Mouse (Mus musculus) thymus, postnatal 25 days (tissue): ENCODE data around the gene Gm21860.
"Not testable (repeated sequence)": the region's sequence is repeated elsewhere in the genome, so short reads cannot be mapped to it uniquely, and the experiment has no call there.

Source experiments
- DNase-seq: peaks from one replicate; pipeline ENCODE4 v3.0.0; 2022

The Gm21860 gene

DNA sequence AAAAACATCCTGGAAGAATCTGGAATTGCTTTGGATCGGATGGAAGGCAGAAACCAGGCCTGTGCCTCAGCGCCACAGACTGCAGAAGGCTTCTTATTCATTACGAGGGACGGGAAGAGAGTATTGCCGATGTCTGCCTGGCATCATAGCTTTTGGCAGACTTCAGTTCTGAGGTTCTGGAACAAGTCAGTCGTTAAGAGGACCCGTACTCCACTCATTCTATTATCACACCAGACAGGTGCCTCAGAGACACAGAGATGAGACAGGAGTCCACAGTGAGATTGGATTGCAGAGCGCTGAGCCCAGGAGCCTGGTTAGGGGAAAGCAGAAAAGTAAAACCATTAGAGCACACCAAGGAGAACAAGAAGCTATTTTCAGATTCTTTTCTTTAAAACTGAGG is at the start of gene Gm21860:
Gm21860 (minus strand) TSS at position 101 of the 400 bp plus-strand sequence.
- not testable (repeated sequence) for DNase-seq

DNA sequence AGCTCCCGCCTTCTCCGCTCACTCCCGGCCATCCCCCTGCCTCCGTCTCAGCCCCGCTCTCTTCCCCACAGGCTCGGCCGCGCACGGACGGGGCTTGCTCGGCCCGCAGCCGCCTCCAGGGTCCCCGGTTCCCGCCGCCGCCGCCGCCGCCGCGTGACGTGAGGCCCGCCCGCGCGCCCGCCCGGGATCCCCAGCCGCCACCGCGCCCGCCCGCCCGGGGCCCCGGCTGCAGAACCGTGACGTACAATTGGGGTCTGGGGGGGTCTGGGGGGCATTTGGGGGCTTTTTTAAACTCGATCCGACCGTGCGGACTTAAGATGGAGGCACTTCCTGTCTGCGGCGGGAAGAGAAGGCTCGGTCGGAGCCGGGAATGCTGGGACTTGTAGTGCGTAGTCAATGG is 29.8 kb upstream of the Gm21860 start, which contains the start of gene Gm47283:
Gm47283 (plus strand) TSS at position 301 of the 400 bp plus-strand sequence.
- not testable (repeated sequence) for DNase-seq

DNA sequence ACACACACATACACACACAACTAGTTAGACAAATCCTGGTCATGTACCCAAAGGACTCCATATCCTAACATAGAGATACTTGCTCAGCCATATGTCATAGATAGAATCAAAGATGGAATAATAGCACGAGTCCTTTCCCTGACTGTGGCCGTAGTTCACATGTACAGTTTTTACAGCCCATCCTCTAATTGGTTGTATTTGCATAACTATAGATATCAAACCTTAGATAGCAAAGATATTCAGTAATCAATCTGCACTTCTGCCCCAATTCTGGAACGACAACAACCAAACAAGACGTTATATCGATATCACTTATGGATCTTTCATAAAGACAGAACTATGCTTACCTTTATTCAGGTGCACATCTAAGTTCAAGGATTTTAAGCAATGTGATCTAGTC is 9.4 kb downstream of the Gm21860 start:
- DNase-seq = not testable (repeated sequence)

DNA sequence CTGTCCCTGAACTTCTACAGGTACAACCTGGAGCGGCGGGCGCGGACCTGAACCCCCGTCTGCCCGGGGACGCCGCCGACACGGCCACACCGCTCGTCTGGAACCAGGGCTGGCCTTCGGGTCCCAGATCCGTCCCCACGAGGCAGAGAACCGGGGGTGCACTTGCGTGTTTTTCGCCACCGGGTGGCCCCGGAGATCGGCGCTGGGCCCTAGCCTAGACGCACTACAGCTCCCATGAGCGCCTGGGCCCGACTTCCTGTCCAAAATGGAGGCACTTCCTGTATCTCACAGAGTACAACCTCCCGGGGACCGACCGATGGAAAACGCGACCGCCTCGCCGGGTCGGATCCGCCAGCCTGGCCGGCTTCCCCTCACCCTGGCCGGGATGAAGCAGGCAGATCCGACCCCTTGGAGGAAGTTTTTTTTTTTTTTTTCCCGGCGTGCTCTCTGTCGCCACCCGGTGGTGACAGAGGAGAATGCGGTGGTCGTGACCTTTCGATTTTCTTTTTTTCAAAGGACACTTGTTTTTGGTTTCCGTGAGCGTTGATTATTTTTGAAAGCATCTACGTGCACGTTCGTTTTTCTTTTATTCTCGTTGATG is 10.1 kb downstream of the Gm21860 start:
- peak; percentile 96 for DNase-seq

- DNase-seq = peak; percentile 3
Measured at GRCm38 (mm10) chrY:90743811-90744220, 10.8 kb downstream of the Gm21860 start.

DNA sequence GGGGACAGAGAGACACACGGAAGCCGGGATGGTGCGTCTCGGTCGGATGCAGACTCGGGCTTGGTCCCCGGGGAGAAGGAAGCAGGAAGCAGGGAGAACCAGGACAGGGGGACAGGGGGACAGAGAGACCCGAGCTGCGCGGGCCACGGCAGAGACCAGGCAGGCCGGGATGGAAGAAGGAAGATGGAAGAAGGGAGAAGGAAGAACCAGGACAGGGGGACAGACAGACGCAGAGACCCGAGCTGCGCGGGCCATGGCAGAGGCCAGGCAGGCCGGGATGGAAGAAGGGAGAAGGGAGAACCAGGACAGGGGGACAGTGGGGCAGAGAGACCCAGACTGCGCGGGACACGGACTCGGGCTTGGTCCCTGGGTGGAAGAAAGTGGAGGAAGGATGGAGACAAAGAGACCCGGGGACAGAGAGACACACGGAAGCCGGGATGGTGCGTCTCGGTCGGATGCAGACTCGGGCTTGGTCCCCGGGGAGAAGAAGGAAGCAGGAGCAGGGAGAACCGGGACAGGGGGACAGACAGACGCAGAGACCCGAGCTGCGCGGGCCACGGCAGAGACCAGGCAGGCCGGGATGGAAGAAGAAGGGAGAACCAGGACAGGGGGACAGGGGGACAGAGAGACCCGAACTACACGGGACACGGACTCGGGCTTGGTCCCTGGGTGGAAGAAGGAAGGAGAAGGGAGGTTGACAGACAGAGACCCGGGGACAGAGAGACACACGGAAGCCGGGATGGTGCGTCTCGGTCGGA is 11.4 kb downstream of the Gm21860 start:
- DNase-seq = peak; percentile 22

- DNase-seq = peak; percentile 9
Measured at GRCm38 (mm10) chrY:90742261-90743052, 12.2 kb downstream of the Gm21860 start.

DNA sequence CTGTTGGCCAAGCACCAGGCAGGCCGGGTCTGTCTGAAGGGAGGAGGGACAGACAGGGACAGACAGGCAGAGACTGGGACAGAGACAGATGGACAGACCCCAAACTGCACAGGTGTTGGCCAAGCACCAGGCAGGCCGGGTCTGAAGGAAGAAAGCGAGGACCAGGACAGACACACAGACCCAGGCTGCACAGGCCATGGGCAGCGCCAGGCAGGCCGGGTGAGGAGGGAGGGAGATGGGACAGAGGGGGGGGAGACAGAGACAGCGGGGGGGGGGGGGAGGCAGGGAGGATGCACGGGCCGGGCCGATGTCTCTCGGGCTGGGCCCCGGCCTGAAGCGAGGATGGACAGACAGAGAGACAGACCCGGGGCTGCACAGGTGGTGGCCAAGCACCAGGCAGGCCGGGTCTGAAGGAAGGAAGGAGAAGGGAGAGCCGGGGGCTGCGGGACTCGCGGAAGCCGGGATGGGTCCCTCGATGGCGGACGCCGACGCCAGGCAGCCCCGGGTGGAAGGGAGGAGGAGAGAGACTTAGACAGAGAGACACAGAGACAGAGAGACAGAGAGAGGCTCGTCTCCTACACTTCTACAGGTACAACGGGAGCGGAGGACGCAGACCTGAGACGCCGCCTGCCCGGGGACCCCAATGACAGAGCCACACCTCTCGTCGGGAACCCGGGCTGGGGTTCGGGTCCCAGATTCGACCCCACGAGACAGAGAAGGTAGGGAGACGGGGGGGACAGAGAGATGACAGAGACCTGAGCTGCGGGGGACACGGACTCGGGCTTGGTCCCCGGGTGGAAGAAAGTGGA is 13.0 kb downstream of the Gm21860 start:
- peak; percentile 40 for DNase-seq

DNA sequence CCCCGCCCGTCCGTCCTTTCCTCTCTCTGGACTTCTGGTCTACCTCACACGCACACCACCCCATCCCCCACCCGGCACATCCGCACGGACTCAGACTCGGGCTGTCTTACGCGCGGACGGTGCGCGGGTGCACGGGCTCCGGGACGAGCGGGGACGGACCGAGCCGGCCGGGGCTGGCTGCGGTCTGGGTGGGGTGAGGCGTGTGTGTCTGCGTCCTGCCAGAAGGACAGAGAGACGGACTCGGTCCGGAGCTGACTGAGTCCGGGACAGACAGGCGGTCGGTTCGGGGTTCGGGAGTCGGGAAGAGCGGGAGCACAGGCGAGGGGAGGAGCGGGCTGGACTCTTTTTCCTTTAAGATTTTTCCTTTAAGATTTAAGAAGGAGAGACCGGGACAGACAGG is 13.6 kb downstream of the Gm21860 start:
- peak; percentile 17 for DNase-seq

- peak; percentile 48 for DNase-seq
Measured at GRCm38 (mm10) chrY:90740013-90740561, 14.5 kb downstream of the Gm21860 start.

DNA sequence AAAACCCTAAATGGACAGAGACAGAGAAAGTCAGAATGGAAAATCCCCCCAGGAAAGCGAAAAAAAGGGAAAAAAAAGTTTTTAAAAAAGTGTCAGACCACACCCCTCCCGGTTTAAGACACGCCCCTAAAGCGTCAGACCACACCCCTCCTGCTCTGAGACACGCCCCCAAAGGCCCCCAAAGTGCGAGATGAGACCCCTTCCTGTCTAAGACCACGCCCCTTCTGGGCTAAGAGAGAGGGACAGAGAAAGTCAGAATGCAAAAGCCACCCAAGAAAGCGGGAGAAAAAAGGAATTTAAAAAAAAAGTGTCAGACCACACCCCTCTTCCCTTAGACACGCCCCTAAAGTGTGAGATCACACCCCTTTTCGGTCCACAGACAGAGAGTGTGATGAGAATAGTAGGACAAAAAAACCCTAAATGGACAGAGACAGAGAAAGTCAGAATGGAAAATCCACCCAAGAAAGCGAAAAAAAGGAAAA is 15.0 kb downstream of the Gm21860 start:
- peak; percentile 50 for DNase-seq

GRCm38 (mm10) chrY:90738841-90739530 is 15.6 kb downstream of the Gm21860 start:
- DNase-seq = peak; percentile 23

- DNase-seq = no peak
Measured at GRCm38 (mm10) chrY:90738431-90738680, 16.3 kb downstream of the Gm21860 start.

GRCm38 (mm10) chrY:90737606-90738430 is 16.8 kb downstream of the Gm21860 start:
- no peak for DNase-seq

DNA sequence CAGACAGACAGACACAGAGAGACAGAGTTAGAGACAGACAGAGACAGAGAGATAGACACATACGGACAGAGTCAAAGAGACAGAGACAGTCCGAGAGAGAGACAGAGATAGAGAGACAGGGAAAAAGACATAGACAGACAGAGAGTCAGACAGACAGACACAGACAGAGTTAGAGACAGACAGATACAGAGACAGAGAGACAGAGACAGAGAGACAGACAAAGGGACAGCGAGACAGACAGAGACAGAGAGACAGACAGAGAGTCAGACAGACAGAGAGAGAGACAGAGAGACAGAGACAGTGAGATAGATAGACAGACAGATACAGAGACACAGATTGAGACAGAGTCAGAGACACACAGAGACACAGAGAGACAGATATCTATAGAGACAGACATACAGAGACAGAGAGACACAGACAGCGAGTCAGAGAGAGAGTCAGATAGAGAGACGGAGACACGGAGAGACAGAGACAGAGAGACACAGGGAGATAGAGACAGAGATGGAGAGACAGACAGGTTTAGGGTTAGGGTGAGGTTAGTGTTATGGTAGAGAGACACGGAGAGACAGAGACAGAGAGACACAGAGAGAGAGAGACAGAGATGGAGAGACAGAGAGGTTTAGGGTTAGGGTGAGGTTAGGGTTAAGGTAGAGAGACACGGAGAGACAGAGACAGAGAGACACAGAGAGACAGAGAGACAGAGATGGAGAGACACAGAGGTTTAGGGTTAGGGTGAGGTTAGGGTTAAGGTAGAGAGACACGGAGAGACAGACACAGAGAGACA is 18.2 kb downstream of the Gm21860 start:
- DNase-seq = not testable (repeated sequence)

- not testable (repeated sequence) for DNase-seq
Measured at GRCm38 (mm10) chrY:90735181-90735895, 19.3 kb downstream of the Gm21860 start.

GRCm38 (mm10) chrY:90734334-90734696 is 20.3 kb downstream of the Gm21860 start:
- peak; percentile 11 for DNase-seq

- DNase-seq = peak; percentile 50
Measured at GRCm38 (mm10) chrY:90733656-90734333, 20.8 kb downstream of the Gm21860 start.

- DNase-seq = peak; percentile 1
Measured at GRCm38 (mm10) chrY:90732101-90732542, 22.5 kb downstream of the Gm21860 start.
